Mouse (Mus musculus) spleen, adult 12 weeks (tissue): ENCODE measurements around the gene Dad1.

Source experiments
- DNase-seq: peaks from one replicate; pipeline ENCODE4 v3.0.0; 2022; ENCODE audit warnings: low spot score

The Dad1 gene

GRCm38 (mm10) chr14:54253741-54254291, at the start of gene Dad1, which contains the start of gene Abhd4:
Dad1 (minus strand) TSS chr14:54254104.
Abhd4 (plus strand) TSS chr14:54254188.
- DNase-seq = peak; percentile 95

GRCm38 (mm10) chr14:54300676-54301075, 46.8 kb upstream of the Dad1 start:
- DNase-seq = no peak

- no peak for DNase-seq
These were observed 46.2 kb upstream of the Dad1 start for GRCm38 (mm10) chr14:54300136-54300535.

DNA sequence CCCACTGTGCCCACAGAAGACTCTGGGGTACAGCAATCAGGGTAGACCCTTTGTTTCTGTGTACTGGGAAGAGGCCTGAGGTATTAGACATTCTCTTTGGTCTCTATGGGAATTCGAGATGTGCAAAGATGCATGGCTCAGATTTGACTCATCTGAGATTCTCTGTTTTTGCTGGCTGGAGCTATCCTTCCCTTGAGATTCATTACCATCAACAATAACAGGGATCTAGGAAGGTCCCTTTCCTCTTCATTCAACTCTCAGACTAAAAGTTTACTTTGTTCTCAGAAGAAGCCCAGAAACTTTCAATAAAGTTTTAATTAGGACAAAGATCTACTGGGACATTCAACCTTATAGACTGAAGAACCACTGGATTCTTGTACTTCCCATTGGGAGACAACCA, 30.9 kb upstream of the Dad1 start, which contains the start of gene Olfr49:
TSS of gene Olfr49 (minus strand) at position 101 of the 400 bp plus-strand sequence.
- DNase-seq = no peak

DNA sequence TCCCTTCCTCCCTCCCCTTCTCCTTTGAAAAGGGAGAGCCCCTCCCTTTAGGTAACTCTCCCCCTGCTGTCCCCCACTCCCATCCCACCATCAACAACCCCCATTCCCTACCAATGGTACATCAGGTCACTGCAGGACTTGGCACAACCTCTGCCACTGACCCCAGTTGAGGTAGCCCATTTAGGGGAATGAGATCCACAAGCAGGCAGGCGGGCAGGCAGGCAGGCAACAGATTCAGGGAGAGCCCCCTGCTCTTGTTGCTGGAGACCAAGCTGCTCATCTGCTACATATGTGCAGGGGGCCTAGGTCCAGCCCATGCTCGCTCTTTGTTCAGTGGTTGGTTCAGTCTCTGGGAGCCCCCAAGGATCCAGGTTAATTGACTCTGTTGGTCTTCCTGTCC, 22.5 kb upstream of the Dad1 start:
- no peak for DNase-seq

DNA sequence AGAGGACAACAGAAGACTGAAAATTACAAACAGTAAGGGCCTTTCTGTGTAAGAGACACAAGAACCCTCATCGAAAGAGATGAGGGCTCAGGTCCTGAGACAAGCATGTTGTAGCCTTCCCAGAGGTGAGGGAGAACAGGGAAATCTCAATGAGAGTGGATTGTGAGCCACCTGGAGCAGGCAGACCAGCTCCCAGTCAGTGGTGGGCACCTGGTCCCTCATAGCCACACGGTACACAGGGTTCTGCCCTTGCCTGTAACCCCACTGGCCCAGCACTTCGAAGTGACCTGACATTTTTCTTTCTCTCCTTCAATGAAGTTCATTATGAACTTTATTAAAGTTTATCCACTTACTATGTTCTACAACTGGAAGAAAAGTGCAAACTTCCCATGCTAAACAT, 18.8 kb upstream of the Dad1 start:
- no peak for DNase-seq

- no peak for DNase-seq
These were observed 18.2 kb upstream of the Dad1 start for GRCm38 (mm10) chr14:54271976-54272606.

DNA sequence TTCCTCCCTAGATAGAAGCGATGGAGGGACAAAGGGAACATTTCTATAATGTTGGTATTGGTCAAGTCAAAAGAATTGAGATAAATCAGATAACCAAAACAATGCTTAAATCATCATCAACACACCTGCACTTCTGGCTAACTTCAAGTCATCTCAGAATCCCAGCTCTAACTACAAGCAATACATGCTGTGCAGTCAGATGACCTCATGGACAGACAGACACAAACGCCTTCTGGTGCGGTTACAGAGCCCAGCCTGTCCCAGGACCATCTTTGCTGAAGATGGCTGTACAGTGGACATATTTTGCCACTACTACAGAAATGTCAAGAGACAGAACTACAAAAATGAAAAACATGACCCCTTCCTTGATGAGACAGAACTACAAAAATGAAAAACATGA, 16.5 kb upstream of the Dad1 start:
- DNase-seq = no peak

GRCm38 (mm10) chr14:54269566-54269965, 15.7 kb upstream of the Dad1 start:
- no peak for DNase-seq

- DNase-seq = no peak
These were observed 14.1 kb upstream of the Dad1 start for GRCm38 (mm10) chr14:54267966-54268365.

DNA sequence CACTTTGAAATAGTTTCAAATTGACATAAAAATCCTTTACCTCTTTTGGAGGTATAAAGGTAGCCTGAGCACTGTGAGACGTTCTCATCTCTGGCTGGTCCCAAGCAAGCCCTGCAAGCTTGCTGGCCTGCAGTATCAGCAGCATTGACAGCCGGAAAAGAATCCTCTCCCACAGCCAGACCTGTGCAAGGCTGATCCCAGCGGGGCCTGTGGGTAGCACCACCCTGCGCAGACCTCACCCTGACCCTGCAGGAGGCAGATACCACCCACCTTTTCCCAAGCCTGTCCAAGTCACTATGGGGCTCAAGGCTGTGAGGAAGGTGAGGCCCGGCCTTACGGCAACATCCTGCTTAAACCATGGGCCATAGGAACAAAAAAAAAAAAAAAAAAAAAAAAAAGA, 12.0 kb upstream of the Dad1 start:
- DNase-seq = no peak

DNA sequence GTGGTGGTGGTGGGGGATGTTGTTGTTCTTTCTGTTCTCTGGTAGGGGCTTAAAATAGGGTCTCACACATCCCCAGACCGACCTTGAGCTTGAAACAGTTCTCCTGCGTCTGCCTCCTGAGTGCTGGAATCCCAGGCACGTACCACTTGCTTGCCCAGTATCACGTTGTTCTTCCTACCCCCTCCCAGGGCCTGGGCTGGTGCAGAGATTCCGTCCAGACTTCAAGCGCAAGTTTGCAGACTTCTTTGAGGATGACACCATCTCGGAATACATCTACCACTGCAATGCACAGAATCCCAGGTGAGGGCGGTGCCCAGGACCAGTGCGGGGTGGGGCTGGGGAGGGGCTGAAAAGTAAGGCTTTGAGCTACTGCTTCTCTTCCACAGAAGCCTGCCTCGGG, 11.2 kb upstream of the Dad1 start:
- DNase-seq = no peak

DNA sequence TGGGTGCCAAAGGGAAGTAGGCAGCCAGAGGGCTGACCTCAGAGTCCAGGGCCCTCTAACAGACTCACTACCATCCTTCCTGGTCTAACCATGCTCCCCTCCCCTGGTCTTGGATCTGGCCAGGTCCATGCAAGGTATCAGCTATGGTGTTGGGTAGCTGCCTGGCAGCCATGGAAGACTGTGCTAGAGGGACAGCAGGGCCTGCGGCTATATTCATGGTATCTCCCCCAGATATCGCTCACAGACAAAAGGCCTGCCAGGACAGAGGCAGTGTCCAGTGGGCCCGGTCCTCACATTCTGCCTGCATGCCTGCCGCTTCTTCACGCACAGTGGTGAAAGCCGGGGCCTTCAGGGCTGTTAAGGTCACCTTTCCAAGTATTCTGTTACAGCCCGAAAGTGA, 10.3 kb upstream of the Dad1 start:
- no peak for DNase-seq

DNA sequence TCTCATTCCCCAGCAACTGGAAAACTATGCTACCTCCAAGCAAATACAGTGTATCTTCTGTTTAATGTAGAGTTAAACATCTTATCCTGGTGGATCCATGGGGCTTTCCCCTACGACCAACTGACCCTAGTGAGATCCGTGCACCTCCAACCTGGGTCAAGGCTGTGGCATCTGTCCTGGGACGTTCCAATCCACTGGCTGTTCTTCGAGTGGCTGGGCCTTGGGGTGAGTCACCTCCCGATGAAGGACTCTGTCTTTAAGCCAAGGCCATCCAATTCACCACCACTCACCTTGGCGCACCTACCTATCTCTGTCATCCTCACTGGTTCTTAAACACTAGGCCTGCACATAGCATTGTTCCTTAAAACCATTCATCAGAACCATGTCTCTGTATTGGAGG, 9.2 kb upstream of the Dad1 start:
- DNase-seq = no peak

DNA sequence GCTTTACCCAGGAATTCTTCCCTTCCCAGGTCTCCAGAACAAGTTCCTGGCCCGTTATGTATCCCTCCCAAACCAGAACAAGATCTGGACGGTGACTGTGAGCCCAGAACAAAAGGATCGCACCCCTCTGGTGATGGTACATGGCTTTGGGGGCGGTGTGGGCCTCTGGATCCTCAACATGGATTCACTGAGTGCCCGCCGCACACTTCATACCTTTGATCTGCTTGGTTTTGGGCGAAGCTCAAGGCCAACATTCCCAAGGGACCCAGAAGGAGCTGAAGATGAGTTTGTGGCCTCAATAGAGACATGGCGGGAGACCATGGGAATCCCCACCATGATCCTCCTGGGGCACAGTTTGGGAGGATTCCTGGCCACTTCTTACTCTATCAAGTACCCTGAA, 8.7 kb upstream of the Dad1 start:
- DNase-seq = no peak

DNA sequence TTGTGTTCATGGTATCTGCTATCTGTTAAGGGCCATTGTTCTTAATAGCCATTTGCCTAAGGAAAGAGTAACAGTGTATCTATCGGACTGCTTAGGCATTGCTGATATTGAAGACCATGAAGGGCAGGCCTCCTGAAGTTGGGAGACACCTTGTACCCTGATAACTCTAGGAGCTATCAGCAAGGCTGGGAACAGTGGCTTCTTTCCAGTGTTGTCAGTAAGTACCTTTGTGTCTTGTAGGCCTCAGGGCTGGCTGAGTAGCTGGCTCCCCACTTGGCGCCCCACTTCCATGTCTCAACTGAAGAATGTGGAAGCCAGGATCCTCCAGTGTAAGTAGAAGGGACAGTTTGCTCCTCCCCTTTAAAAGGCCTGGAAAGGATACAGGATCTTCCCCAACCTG, 7.5 kb upstream of the Dad1 start:
- DNase-seq = no peak

GRCm38 (mm10) chr14:54260196-54260595, 6.3 kb upstream of the Dad1 start:
- DNase-seq = no peak

GRCm38 (mm10) chr14:54259722-54260085, 5.8 kb upstream of the Dad1 start:
- DNase-seq = no peak

GRCm38 (mm10) chr14:54259003-54259721, 5.3 kb upstream of the Dad1 start:
- peak; percentile 86 for DNase-seq

DNA sequence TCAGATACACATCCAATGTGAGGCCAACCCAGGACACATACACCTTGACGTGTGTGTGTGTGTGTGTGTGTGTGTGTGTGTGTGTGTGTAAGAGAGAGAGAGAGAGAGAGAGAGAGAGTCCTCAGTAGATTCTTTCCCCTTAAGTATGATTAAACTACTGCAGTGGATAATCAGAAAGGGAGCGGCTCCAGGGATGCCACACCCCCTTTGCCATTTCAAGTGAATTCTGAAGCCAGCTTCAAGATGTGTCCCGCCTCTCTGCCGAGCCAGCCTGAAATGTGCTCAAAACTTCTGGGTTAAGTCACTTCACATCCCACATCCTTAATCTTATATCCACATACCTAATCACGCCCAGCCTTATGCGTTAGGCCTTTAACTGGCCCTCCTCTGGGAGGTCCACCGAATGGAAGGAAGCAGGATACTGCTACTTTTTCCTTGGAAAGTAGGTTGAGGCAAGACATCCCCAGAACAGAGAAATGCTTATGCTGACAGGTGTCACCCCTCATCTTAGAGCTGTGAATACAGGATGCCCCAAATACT, 4.3 kb upstream of the Dad1 start:
- DNase-seq = no peak

- DNase-seq = no peak
These were observed 832 bp upstream of the Dad1 start for GRCm38 (mm10) chr14:54254670-54255202.

DNA sequence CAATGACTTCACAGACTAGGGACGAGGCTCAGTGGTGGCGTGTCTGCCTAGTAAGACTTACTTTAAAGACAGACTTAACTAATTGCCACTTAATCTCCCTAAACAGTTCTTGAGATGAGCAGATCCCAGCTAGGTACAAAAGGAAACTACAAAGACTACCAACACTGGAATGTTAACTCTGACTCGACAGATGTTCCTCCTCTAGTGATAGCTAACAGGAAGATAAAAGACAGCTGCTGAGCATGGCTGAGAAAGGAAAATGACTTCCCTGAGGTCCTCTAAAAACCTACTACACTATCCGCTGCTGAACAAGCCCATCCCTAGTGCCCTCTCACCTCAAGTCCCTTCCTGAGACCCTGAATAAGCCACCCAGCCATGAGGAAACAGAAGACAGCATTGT, 3.8 kb downstream of the Dad1 start:
- no peak for DNase-seq

- no peak for DNase-seq
These were observed 4.6 kb downstream of the Dad1 start for GRCm38 (mm10) chr14:54249326-54249725.
